Mouse (Mus musculus) CD8-positive naive resting alpha-beta T cell, adult 2 months (primary cell): ENCODE data around the gene Selenom.

Experiments
- DNase-seq, 2 experiments: peaks; one replicate each; pipeline ENCODE4 v3.0.0; 2022; ENCODE audit warnings: low read depth in 2 of 2, low spot score in 2 of 2

Selenom gene

DNA sequence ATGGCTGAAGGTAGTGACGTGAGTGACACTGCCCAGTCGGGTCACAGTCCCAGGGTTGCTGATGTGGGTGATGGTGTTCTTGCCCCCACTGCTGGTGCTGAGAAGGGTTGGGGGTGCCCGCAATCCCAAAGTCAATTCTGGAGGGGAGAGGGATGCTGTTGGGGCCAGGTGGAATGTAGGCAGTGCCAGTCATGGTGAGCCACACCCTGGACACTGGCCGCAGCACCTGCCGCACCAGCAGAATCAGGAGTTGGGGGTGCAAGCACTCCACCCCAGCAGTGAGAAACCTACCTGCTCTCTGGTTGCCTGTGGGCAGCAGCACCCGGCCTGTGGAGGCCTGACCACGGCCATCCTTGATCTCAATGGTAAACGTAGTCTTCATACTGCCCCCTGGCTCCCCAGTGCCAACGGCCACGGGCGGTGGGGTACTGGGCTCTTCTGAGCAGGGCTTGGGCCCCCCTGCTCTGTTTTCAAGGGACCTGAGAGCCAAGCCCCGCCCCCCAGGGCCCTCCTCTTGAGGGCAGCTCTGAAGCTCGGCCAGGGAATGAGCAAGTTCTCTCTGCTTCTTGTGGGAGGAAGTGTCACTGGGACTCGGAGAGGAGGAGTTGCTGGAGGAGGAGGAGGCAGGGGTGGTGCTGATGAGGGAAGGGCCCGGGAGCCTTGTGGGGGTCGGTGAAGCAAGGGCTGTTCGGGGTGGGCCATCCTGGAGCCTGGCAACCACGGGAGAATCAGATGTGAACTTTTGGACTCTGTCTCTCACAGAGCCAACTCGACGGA, 15.2 kb downstream of the Selenom start:
- DNase-seq, result no peak

DNA sequence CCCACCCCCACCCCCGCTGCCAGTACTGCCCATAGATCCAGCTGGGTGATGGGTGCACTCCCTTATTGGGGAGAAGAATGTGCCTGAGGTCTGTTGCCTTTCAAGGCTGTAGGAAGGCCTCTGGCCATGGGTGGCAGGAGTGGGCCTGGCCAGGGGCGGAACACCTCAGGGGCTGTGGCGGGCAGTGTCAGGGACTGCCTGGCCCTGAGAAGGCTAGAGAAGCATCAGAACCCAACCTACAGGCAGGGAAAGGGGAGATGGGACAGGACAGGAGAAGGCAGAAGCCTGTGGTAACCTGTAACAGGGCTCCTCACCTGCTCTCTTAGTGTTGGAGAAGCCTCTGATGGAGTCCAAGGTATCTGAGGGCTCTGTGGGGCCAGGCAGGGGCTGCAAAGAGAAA, 16.2 kb downstream of the Selenom start:
- no peak for DNase-seq

DNA sequence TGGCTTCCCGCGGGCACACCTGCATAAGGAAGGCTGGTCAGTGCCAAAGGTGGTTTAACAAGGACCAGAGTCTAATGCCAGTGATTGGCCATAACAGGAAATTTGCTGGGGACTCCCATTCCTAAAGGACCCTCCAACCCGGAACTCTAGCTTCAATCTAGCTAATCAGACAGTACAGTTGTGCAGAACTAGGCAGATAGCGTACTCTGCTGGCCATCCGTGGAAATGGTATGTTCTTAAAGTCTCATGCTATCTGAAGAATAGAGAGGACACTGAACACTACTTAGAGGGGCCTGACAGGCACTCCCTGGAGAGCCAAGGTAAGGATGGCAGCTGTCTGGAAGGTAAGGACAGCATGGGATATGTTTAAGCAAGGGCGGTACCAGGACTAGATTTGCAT, 17.1 kb downstream of the Selenom start:
- no peak for DNase-seq

DNA sequence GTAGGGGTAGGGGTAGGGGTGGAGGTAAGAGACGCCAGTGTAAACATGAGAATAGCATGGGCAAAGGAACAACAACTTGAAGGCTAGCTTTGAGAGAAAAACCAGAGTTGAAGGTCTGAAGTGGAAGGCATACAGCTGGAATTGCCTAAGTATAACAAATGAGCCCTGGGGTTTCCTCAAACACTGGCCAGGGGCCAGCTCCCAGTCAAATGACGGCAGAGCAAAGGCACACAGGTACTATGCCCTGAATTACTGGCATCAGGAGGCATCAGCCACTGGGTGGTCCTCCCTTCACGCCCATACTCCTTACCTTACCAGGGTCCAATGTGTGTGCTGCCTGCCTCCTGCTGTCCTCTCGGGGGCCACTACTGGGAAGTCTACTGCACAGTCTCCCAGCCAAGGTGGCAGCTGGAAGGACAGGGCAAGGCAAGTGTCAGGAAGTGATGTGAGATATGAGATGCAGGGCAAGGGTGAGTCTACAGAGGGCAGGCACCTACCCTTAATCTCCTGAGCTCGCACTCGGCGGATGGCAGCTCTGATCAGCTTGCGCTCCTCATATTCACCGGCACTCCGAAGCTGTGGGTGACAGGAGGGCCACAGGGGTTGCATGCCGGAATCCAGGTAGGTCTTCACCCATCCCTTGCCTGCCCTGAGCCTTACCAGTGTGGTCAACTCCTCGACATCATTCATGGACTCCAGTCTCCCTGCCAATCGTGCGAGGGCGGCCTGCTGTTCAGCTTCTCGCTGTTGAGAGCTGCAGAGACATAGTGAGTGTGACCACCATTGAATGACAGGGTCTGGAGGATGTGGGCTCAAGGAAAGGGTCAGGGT, 17.8 kb downstream of the Selenom start:
- DNase-seq, result no peak

DNA sequence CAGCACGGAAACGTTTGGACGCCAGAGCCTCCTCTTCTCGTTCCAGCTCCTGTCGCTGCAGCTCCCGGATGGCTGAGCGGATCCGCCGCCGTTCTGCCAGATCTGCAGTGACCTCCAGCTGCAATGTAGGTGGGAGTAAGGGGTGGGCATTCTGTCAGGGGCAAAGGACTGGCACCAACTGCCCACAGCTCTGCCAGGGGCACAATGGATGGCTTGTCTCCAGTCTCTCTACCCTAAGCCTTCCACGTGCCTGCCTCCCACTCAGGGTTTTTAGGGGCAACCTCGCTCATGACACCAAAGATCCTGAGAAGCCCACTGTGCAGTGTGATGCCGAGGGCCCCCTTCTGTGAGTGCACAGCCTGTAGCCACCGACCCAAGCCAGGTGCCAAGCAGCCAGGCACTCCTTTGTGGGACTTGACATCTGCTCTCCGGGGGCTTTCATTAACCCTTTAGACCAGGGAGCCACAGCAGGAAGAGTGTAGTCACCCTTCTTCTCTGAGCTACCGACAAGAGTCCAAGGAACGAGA, 19.0 kb downstream of the Selenom start:
- DNase-seq, result no peak

DNA sequence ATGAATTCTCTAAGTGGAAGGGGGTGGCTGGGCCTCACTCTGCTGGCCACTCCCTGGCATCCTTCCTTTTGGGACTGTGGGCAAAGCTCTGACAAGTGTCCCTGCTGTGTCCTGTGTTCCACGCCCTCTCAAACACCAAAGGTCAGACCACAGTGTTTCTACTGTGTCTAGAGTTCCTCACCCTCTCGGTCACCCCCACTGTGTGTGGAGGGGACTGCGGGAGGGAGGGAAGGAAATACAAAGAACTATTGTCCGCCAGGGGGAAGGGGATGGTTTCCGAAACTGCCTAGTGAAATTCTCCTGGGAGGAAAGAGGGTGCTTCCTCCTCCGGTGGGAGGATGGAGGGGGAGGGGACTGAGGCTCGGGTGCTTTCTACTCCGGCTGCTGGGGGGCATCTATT, 20.5 kb downstream of the Selenom start:
- no peak for DNase-seq

DNA sequence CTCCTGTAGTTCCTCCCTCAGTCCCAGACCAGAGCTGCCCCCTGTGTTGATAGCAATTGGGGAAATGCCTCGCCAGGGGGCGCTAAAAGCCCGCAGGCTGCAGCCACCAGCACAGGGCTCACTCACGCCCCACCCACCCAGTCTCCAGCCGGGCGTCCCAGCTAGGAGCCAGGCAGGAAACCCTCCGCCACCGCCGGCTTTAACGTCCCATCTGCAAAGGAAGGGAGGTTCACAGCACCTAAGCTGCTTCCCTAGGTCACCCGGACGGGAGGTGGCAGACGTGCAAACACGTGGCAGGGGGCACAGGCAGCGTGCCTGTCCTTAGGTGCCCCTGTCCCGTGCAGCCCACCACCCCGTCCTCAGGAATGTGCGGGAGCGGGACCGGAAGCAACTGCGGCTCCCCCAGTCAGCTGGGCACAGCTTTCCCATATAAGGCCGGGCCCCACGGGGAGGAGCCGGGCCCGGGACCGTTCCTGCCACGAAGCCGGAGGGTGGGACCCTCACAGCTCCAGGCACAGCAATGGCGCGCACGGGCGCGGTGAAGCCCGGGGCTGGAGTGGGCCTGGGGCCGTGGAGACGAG, 21.0 kb downstream of the Selenom start:
- DNase-seq, result peak; percentile 90 to 92

DNA sequence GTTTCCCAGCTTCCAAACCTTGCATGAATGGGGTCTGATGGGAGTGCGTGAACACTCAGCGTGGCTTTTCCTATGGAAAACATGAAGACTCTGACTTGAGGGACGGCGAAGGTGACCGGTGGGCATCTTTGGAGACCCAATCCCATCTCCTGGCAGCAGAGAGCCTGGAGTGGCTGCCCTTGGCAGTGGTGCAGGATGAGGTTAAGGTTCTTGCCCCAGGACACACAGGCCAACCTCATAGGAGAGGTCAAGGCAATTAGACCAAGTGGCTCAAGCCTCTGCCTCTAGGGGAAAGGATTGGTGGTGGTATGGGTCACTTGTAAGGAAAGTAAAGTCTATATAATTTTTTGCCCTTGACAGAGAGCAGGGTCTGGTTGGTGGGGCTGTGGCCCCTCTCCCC, 21.6 kb downstream of the Selenom start:
- no peak for DNase-seq

DNA sequence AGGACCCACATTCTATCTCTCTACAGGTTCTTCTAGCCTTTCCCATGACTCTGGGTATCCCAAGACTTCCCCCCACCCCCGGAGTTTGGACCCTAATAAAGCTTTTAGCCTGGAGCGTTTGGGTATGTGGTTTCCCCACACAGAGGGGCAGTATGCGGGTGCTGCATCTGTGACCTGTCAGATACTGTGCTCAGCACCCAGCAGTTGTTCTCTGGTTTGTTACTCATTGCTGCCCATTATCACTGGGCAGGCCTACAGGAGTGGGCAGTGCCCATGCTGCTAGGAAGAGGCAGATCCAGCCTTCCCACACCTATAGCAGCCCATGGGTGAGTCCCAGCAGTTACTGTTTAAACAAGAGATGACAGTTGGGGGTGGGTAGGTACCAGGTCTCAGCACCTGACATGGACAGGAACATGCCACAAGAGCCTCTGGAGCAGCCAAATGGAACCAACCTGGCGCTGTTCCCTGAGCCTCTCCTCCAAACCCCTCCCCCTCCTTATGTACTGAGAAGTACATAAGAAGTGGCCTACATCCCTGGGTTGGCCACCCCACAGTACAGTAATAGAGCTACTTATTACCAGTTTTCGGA, 22.4 kb downstream of the Selenom start:
- DNase-seq, result no peak

DNA sequence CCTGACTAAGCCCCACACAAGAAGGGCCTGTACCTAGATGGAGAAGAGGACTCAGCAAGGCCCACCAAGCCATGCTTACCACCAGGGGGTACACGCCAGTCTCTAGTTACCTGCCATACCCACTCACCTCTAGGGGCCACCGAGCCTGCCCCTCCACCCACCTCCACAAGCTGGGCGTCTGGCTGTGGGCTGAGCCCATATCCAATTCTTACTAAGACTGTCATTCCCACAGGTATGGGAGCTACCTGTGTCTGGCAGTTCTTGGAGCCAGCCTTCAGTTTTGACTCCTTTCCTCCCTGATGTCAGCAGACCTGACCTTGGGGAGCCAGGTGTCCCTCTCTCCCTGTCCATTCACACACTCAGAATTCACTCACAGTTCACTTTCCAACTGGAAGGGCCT, 23.2 kb downstream of the Selenom start:
- DNase-seq, result no peak

DNA sequence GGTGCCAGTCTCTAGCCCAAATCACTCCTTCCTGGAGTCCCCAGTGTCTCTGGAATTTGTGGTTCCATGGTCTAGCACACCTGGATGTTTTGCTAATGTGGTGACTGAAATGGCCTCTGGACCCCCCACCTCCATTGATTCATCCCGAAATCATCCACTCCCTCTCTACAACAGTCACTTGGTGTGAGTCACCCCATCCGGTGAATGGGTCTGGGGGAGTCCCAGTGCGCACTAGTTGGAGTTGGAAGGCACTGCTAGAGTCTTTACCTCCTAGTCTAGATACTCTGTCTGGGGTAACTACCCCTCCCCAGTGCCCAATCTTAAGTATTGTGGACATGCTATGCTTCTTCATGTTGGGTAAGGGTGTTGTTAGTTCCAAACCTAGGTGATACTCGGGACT, 23.9 kb downstream of the Selenom start:
- DNase-seq, result no peak

DNA sequence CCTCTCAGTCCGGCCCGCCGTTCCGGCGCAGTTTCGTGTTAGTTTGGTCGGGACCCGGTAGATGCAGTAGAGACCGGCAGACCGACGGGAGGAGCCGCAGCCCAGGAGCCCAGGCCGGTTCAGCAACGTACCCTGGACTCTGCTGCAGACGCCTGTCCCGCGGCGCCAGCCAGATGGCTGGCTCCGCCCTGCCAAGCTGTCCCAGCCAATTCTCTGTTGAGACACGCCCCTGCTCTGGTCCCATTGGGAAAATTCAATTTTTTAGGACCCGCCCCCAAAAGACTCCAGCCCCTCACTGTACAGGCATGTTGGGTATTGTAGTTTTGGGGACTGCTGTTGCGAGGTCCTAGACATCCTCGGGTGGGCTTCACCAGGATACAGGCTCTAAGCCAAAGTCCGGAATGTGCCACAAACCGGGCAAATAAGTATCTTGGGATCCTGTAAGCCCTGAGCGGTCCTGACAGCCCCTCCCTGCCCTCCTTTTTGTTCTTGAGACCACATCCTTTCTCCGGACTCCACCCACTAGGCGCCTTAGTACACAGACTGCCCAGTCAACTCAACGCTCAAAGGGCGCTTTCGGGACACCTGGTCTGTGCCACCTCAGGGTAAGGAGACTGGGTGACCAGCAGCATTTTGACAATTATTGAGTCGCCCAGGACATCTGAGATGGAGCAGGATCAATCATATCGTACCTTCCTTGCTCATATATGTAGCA, 24.8 kb downstream of the Selenom start:
- DNase-seq, result peak; percentile 28 to 35

DNA sequence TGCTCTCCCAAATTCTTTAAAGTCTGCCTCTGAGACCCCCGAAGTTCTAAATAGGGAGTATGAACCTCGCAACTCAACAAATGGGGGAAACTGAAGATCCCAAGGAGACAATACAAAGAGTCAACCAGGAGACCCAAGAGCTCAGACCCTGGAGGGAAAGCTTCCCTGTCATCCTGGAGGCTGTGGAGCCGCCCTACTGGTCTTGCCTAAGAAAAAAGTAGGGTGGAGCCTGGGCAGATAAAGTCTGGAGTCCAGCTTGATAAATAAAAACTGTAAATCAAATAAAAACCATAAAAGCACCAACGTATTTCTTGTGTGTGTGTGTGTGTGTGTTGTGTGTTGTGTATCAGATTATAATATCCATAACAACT, 25.3 kb downstream of the Selenom start:
- no peak for DNase-seq

DNA sequence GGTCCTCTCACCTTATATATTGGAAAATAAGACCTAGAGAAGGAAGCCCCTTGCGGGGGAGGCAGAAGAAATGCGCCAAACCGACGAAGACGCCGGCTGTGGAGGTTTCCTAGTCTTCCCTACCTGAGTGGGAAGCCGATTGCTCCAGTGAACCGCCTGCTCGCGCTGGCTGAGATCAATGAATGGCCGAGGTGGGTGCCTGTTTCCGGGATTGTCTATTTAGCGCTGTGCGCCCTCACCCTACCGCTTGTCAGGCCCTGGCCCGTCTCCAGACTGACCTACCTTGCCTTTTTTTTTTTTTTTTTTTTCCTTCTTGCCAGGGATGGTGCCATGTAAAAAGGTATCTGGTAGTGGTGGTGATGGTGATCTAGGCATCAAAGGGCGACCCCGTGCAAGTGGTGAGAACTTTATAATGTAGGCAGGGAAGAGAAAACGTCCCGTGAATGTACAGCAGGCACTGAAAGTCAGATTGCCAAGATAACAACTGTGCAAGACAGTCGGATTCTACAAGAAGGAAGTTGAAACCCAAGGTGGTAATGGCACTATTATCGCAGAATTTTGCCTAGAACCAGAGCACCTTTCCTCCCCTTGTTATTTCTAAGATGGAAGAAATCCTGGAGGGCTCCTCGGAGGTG, 26.1 kb downstream of the Selenom start, which contains the start of gene Smtn:
Smtn (minus strand) TSS at position 162 of the 635 bp plus-strand sequence.
- DNase-seq, result no peak

DNA sequence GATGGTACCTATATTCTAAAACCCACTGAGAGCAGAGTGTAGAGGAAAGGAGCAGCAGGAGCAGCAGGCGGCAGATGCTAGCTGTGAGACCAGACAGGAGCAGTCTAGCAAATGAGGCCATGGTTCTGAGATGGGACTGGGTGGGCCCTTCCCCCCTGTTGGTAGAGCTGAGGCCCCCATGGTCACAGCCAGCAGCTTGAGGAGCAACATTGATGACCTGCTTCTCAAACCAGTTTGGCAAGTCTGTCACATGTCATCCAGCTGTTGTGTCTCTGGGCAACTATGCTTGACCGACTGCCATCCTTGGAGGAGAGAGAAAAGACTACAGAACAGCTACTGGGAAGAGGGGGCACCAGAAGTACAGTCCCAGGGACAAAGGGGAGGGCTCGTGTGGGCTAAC, 27.4 kb downstream of the Selenom start:
- DNase-seq, result no peak

DNA sequence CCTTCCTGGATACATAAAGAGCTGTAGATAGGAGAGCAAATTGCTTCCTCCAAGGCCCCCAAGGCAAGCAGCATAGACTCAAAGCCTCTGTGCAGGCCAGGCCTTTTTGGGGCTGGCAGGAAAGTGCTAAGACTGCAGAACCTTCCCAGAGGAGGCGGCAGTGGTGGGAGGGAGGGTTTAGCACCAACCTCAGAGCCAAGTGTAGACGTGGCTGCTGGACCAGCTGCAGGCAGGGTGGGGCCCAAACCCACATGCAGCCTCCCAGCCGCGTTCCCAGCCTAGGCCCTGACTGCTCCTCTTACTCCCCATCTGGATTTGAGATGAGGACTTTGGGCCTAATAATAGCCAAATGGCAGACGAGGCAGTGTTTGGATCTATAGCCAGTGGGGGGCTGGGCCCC, 28.5 kb downstream of the Selenom start:
- no peak for DNase-seq

DNA sequence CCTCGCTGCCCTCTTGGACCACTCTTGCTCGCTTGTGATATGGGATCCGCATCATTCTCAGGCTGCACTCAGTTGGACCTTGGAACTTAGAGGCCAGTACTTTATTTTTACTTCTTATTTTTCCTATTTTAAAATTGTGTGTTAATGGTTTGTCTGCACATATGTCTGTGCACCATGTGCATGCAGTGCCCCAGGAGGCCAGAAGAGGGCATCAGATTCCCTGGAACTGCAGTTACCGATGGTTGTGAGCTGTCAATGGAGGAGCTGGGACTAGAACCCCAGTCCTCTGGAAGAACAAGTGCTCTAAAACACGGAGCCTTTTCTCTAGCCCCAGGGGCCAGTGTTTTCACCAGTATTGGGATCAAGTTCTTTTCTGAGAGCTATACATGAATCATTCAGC, 29.9 kb downstream of the Selenom start:
- DNase-seq, result no peak

DNA sequence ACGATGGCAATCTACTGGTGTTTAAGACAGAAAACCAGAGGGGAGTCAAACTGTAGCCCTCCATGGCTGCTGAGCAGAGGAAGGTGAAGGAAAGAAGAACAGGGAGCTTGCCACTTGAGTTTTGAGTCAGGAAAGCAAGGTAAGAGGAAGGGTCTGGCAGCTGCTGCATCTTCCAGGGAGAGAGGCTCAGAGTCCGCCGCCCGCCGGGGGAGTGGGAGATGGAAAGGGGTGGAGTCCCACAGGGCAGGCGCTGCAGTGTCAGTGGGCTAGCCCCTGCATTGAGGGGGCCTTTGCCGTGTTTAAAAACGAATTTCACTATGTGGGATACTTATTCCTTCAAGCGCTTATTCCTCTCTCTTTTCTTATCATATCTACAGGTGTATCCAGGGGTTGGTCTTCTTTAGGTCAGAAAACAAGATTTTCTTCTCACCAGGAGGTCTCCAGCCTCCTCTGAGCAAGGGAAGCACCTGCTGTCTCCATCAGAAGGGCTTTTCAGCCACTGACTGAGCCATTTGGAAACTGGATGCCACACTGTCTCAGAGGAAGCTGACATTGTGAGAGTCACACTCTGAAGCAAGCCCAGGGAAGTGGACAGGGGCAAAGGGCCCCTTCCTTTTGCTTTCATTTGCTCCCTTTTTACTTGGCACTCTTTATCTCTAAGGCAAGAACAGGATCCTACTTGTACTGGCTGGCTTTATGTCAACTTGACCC, 31.2 kb downstream of the Selenom start:
- DNase-seq, result no peak

DNA sequence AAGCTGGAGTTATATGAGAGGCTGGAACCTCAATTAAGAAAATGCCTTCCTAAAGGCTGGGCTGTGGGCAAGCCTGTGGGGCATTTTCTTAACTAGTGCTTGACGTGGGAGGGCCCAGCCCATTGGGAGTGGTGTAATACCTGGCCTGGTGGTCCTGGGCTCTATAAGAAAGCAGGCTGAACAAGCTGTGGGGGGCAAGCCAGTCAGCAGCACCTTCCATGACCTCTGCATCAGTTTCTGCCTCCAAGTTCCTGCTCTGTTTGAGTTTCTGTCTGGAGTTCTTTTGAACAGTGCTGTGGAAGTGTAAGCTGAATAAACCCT, 31.7 kb downstream of the Selenom start:
- no peak for DNase-seq

DNA sequence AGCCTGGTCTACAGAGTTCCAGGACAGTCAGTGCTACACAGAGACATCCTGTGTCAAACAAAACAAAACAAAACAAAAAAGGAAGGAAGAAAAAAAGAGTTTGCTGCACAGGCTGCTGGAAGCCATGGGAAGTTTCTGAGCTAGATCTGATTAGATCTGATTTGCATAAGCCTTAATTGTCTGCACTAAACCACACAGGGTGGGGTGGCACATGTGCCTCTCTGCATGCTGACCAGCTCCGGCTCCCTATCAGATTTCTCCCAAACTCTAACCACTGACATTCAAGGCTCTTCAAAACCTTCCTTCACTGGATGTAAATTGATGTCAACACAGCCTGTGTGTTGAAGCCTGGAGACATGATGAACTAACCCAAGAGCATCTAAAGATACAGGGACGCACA, 32.6 kb downstream of the Selenom start:
- no peak for DNase-seq
